Mouse (Mus musculus) bone marrow macrophage, adult 2 months (primary cell): ENCODE results near the gene Ppp5c.

Source experiments
- CTCF ChIP-seq: IDR thresholded peaks from 2 replicates; pipeline ENCODE4 v1.5.1; 2012; ENCODE audit warnings: low read depth, mild to moderate bottlenecking, low read length, moderate library complexity
- POLR2A ChIP-seq: IDR thresholded peaks from 2 replicates; pipeline ENCODE4 v1.6.1; 2012; ENCODE audit warnings: mild to moderate bottlenecking, low read depth, low read length, borderline replicate concordance

DNA sequence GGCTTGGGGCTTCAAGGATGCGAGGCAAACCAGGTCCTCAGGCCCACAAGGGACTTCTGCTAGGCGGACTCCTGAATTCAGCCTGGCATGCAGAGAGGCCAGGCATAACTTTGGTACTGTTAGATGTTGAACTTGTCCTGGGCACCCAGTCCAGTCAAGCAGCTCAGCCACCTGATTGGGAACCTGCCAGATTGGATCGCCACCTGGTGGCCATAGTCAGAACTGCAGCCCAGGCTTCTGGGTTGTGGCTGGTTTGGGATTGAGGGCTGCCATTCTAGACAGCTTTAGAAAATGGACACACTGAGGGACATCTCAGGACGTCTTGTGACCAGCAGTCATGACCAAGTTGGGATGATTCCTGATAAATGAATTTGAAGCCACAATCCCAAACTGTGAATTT lies 28.1 kb downstream of the Ppp5c start:
- TF ChIP-seq POLR2A (no peak), CTCF (peak; percentile 95)
